Mouse (Mus musculus): ENCODE results near the gene Hpgds. TPM values are rescaled to one million over a fixed set of nuclear protein-coding genes. Genes with fewer than 3 reads are reported as not detected.

Hpgds gene
- polyA plus RNA-seq, 1 experiment from 2014 or later: 4.3 TPM

DNA sequence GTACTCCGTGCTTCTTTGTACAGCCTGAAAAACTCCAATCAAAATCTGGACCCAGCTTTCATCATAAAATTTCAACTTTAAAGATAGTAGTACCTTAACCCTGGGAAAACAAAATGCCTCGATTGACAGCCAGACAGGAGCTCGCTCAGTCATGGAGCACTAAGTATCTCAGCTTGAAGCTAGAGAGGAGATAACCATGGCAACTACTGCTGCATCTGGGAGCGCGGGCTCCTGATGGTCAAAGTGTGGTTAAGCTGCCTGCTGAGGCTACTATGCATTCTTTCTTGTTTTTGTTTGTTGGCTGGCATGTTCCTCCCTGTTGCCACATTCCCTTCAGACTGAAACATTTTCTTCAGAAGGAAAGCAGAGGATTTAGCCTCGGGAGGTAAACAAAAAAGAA lies 12.3 kb downstream of the Hpgds start:
- WGBS: 61% methylated on average over 6 of the region's 6 CpGs
- H3K4me1 ChIP-seq: no peaks in the 10 kb centered on the region
- H3K36me3 ChIP-seq (replicated peaks): no peaks in the 10 kb centered on the region
- H3K4me3 ChIP-seq: no peak overlapping the region
- DNase-seq (ENCODE audit: low spot score): no peak
- H3K27ac ChIP-seq (replicated peaks): no peak overlapping the region
- no peaks in the 10 kb centered on the region for H3K27me3 ChIP-seq (replicated peaks; ENCODE audit: low read depth, poor library complexity, severe bottlenecking)
- no peaks in the 10 kb centered on the region for H3K9me3 ChIP-seq

DNA sequence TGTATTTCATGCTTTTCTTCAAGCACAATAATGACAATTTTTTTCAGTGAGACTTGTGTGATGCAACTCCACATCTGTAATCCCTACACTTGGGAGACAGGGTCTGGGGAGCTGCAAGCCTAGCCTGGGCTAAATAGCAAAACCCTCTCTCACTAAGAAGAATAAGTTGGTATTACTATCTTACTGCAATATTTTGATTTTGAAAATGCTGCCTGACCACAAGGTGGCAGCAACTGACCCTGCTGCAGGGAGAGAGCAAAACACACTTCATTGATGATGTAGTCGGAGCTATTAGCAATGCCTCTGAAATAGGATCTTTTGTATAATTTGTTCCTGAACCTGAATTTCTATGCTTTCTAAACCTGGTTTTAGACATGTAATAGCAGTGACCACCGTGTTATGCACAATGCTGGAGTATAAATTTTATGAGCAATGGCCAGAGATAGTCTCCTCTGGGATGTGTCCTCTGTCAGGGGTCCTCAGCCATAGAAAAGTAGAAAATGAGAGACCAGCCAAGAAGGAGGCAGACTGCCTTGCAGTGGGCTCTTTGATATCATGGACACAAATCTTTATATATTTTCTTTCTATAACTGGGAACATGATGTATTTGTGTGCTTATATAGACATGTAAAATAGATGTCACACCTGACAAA lies 18.5 kb downstream of the Hpgds start:
- no peaks in the 10 kb centered on the region for H3K27me3 ChIP-seq (replicated peaks; ENCODE audit: low read depth, poor library complexity, severe bottlenecking)
- H3K4me3 ChIP-seq: no peak overlapping the region
- DNase-seq (ENCODE audit: low spot score): peak; percentile 57
- H3K36me3 ChIP-seq (replicated peaks): no peaks in the 10 kb centered on the region
- 24% methylated on average over 2 of the region's 2 CpGs for WGBS
- no peaks in the 10 kb centered on the region for H3K4me1 ChIP-seq
- H3K27ac ChIP-seq (replicated peaks): no peak overlapping the region
- H3K9me3 ChIP-seq: no peaks in the 10 kb centered on the region

DNA sequence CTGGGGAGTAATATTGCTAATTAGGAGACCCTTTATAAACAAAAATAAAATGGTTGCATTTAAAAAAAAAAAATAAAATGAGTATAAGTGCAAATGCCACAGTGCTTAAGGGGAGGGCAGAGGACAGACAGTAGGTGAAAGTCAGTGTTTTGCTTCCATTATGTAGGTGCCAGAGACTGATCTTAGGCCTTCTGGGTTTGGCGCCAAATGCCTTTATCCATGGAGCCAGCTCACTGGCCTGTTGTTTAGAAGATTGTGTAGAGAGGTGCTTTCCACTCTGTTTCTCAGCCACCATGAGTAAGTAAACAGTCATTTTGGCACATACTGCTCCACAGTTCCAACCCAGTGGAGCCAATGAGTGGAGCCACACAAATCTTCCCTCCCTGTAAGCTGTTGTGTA lies 27.2 kb downstream of the Hpgds start:
- H3K9me3 ChIP-seq: no peaks in the 10 kb centered on the region
- H3K27ac ChIP-seq (replicated peaks): no peak overlapping the region
- H3K4me3 ChIP-seq: no peak overlapping the region
- no peaks in the 10 kb centered on the region for H3K27me3 ChIP-seq (replicated peaks; ENCODE audit: low read depth, poor library complexity, severe bottlenecking)
- peaks cover 74% of the 10 kb centered on the region for H3K36me3 ChIP-seq (replicated peaks)
- H3K4me1 ChIP-seq: no peaks in the 10 kb centered on the region
- DNase-seq (ENCODE audit: low spot score): no peak
- 95% methylated on average over 1 of the region's 1 CpGs for WGBS

DNA sequence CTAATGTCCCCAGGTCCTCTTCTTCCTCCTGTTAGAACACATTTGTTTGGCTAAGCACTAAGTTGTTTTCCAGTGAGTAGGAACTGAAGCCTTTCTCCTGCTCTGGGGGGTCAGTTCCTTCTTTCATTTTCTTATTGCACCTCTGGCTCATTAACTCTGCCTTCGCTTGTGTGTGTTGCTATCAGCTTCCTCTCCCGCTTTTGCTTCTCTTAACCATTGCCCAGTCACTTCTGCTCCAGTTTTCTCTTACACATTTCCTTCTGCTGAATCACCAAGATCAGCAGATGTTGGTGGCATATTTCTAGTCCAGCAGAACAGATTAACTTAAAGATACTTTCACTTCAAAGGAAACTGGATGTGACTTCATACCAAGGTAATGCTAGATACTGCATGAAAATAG lies 29.8 kb downstream of the Hpgds start:
- DNase-seq (ENCODE audit: low spot score): no peak
- Histone ChIP-seq H3K9me3 (no peaks in the 10 kb centered on the region), H3K27me3 (replicated peaks; ENCODE audit: low read depth, poor library complexity, severe bottlenecking) (no peaks in the 10 kb centered on the region), H3K4me1 (no peaks in the 10 kb centered on the region), H3K27ac (replicated peaks) (no peak overlapping the region), H3K4me3 (no peak overlapping the region), H3K36me3 (replicated peaks) (peaks cover 94% of the 10 kb centered on the region)
- 95% methylated on average over 2 of the region's 2 CpGs for WGBS

DNA sequence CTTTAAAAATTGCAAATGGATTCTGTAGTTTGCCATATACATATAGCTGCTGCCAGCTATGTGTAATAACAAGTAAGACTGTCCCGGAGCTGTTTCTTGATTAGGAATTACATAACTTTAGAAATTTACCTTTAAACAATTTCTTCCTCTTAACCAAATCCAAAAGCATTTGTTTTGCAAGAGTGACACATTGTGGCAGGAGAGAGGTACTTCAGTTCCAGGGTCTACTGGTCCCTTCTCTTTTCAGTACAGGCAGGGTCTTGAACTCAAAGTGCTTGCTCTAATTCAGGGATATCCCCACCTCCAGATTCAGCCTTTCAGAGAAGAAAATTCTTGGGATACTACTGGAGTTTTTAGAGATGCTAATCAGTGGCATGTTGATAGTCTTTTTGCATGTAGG lies 65.6 kb downstream of the Hpgds start:
- H3K36me3 ChIP-seq (replicated peaks): peaks cover 82% of the 10 kb centered on the region
- no peak overlapping the region for H3K27ac ChIP-seq (replicated peaks)
- WGBS: 95% methylated on average over 1 of the region's 1 CpGs
- DNase-seq (ENCODE audit: low spot score): no peak
- no peaks in the 10 kb centered on the region for H3K9me3 ChIP-seq
- no peak overlapping the region for H3K4me3 ChIP-seq
- no peaks in the 10 kb centered on the region for H3K27me3 ChIP-seq (replicated peaks; ENCODE audit: low read depth, poor library complexity, severe bottlenecking)
- H3K4me1 ChIP-seq: no peaks in the 10 kb centered on the region

DNA sequence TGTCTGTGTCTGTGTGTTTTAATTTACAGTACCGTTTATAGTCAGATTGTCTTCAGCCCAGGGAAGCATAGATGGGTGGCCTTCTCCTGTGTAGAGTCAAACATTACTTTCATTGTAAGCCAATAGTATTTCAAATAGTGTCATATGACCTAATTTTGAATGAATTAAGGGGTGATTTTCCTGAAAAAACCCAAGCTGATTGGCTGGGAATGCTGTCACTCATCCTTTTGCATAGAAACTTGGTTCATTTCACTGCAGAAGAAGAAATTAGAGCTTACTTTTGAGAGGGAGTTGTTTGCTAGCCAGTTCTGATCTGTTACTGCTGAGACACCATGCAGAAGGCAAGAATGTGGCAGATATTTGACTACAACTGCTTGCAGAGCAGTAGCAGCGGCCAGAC lies 69.5 kb downstream of the Hpgds start:
- WGBS: 81% methylated on average over 2 of the region's 2 CpGs
- Histone ChIP-seq H3K36me3 (replicated peaks) (peaks cover 85% of the 10 kb centered on the region), H3K4me1 (no peaks in the 10 kb centered on the region), H3K9me3 (no peaks in the 10 kb centered on the region), H3K4me3 (no peak overlapping the region), H3K27ac (replicated peaks) (no peak overlapping the region), H3K27me3 (replicated peaks; ENCODE audit: low read depth, poor library complexity, severe bottlenecking) (no peaks in the 10 kb centered on the region)
- no peak for DNase-seq (ENCODE audit: low spot score)

Other genes starting within 250 kb of the Hpgds start
- 112 and 122 TPM in 2 replicates for gene Smarcad1, start 102.3 kb downstream of the Hpgds start, polyA plus RNA-seq (2016; fragmentation: Nextera tagmentation; extraction: Ambion mirVana)
- 1.0 and 1.1 TPM in 2 replicates for gene C130060K24Rik, start 236.2 kb upstream of the Hpgds start, polyA plus RNA-seq (2016; fragmentation: Nextera tagmentation; extraction: Ambion mirVana)